Mouse (Mus musculus) retina, postnatal 7 days (tissue): ENCODE measurements around the gene Casd1.
"Not testable (repeated sequence)": the region's sequence is repeated elsewhere in the genome, so short reads cannot be mapped to it uniquely, and the experiment has no call there.

Source experiments
- DNase-seq: peaks from one replicate; pipeline ENCODE4 v3.0.0-alpha.2; 2012; ENCODE audit warnings: low read depth, low spot score

Casd1 gene

GRCm38 (mm10) chr6:4612431-4612830, 11.8 kb downstream of the Casd1 start:
- no peak for DNase-seq

GRCm38 (mm10) chr6:4617911-4618310, 17.3 kb downstream of the Casd1 start:
- no peak for DNase-seq

- DNase-seq: no peak
Observed at GRCm38 (mm10) chr6:4631464-4631863, 30.8 kb downstream of the Casd1 start.

- no peak for DNase-seq
Observed at GRCm38 (mm10) chr6:4633189-4633588, 32.5 kb downstream of the Casd1 start.

- DNase-seq: no peak
Observed at GRCm38 (mm10) chr6:4634804-4635203, 34.2 kb downstream of the Casd1 start.

GRCm38 (mm10) chr6:4642068-4642467, 41.4 kb downstream of the Casd1 start:
- DNase-seq: no peak

GRCm38 (mm10) chr6:4647351-4647750, 46.7 kb downstream of the Casd1 start:
- DNase-seq: no peak

GRCm38 (mm10) chr6:4652596-4653134, 52.0 kb downstream of the Casd1 start:
- no peak for DNase-seq

GRCm38 (mm10) chr6:4653741-4654140, 53.1 kb downstream of the Casd1 start:
- not testable (repeated sequence) for DNase-seq

GRCm38 (mm10) chr6:4655466-4655865, 54.8 kb downstream of the Casd1 start:
- DNase-seq: no peak

GRCm38 (mm10) chr6:4655924-4656323, 55.3 kb downstream of the Casd1 start:
- no peak for DNase-seq

GRCm38 (mm10) chr6:4658861-4659260, 58.2 kb downstream of the Casd1 start:
- no peak for DNase-seq

- no peak for DNase-seq
Observed at GRCm38 (mm10) chr6:4663516-4663915, 62.9 kb downstream of the Casd1 start.

GRCm38 (mm10) chr6:4664313-4664712, 63.7 kb downstream of the Casd1 start:
- DNase-seq: no peak

- no peak for DNase-seq
Observed at GRCm38 (mm10) chr6:4665154-4665553, 64.5 kb downstream of the Casd1 start.

GRCm38 (mm10) chr6:4677356-4677761, 76.7 kb downstream of the Casd1 start:
- no peak for DNase-seq

GRCm38 (mm10) chr6:4679981-4680380, 79.3 kb downstream of the Casd1 start:
- DNase-seq: no peak

GRCm38 (mm10) chr6:4680576-4680975, 79.9 kb downstream of the Casd1 start:
- no peak for DNase-seq

- no peak for DNase-seq
Observed at GRCm38 (mm10) chr6:4684706-4685340, 84.2 kb downstream of the Casd1 start.

- DNase-seq: no peak
Observed at GRCm38 (mm10) chr6:4690438-4690837, 89.8 kb downstream of the Casd1 start.
